Mouse (Mus musculus) megakaryocyte, adult 5-6 weeks (primary cell): ENCODE data around the gene Hist1h4b. TPM values are rescaled to one million over a fixed set of nuclear protein-coding genes. Genes with fewer than 3 reads are reported as not detected.
A peak's percentile ranks its signal among the peaks of the same experiment; 100 is the strongest.
"Not testable (repeated sequence)": the region's sequence is repeated elsewhere in the genome, so short reads cannot be mapped to it uniquely, and the experiment has no call there.

Experiments
- ATAC-seq: 2 replicates; pipeline ENCODE4 v1.8.0; 2016; ENCODE audit warnings: mild to moderate bottlenecking, inconsistent platforms; ENCODE audit not compliant: poor library complexity, severe bottlenecking
- total RNA-seq, 2 experiments: library from RNA; stranded (forward) in 1 of 2; stranded (reverse) in 1 of 2; fragments of 153-499, 151-499 nt in 1 of 2; fragments of 221-1000, 200-1000 nt in 1 of 2; gene quantifications; 2 replicates each; pipeline versions ENCODE4 v1.2.3 to v1.2.4; 2015 to 2017

Gene Hist1h4b
- total RNA-seq, 2 experiments from 2014 or later = 95.3 to 732 TPM

- no peak for ATAC-seq
Measured at GRCm38 (mm10) chr13:23755000-23755399, 1.8 kb upstream of the Hist1h4b start.

DNA sequence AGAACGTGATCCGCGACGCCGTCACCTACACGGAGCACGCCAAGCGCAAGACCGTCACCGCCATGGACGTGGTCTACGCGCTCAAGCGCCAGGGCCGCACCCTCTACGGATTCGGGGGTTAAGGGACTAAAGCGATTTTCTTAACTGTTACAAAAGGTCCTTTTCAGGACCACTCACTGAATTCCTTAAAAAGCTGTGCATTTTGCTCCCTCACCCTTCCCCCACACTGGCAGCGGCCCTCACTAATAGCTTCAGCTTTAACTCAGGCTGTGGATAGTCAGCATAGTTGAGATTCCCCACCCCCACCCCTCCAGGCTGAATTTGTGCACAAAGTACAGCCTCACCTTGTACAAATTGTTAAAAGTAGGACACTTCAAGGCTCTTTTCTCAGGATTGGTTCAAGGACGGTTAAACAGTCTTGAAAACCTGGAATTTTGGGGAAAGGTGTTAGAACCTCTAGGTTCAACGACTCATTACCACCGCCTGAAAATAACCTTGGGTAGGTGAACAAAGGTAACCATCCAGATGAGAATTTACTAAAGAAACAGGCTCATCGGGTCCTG is 479 bp downstream of the Hist1h4b start:
- peak; percentile 5; the same call in 1 of the 2 replicates for ATAC-seq

DNA sequence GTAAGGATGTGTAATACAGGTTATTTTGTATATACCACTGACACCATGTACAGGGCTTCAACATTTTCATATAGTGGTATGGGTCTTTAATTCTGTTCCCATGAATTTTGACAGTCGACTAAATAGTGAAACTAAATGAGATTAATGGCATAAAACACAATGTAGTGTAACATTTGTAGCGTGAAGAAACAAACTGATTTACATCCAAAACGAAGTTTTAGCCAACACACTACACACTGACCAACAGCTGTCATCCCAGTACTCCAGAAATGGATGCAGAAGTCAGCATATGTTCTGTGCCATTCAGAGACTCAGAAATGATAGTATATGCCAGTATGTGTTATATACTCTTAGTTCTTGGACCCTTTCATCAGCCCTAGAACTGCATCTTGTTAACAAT is 1.1 kb downstream of the Hist1h4b start:
- no peak for ATAC-seq

- no peak for ATAC-seq
Measured at GRCm38 (mm10) chr13:23759251-23759771, 2.5 kb downstream of the Hist1h4b start.

- no peak for ATAC-seq
Measured at GRCm38 (mm10) chr13:23759916-23760239, 3.1 kb downstream of the Hist1h4b start.

GRCm38 (mm10) chr13:23760240-23760971 is 3.6 kb downstream of the Hist1h4b start:
- ATAC-seq = no peak

- peak; percentile 49 for ATAC-seq
Measured at GRCm38 (mm10) chr13:23760972-23761864, 4.4 kb downstream of the Hist1h4b start, which contains the start of gene Hist1h4a. Gene Hist1h4a (minus strand): TSS chr13:23761230.

DNA sequence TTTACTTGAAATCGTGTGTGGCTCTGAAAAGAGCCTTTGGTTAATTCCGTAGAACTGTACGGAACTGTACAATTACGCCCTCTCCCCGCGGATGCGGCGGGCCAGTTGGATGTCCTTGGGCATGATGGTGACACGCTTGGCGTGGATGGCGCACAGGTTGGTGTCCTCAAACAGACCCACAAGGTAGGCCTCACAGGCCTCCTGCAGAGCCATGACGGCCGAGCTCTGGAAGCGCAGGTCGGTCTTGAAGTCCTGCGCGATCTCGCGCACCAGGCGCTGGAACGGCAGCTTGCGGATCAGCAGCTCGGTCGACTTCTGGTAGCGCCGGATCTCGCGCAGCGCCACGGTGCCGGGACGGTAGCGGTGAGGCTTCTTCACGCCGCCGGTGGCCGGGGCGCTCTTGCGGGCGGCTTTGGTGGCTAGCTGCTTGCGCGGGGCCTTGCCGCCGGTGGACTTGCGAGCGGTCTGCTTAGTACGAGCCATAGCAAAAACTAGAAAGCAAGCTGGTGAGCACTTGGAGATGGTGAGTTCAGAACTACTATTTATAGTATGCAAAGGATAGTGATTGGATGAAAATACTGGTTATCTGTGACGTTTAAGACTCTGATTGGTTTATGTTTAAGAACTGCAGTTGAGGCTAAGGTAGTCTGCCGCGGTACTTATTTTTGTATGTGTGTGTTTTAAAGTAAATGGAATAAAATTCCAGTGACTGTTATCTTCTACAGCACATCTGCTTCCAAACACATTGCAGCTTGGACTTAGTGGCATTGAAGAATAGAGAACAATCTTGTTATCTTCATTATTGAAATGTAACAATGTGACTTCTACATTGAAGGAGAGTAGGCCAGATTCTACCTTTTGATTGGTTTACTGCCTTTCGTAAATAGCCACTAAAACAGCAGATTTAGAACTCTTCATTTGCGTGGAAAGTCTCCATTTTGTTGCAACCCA is 5.3 kb downstream of the Hist1h4b start, which contains the start of gene Hist1h3a:
TSS of gene Hist1h3a (minus strand) at position 516 of the 951 bp plus-strand sequence.
- ATAC-seq = peak; percentile 52

DNA sequence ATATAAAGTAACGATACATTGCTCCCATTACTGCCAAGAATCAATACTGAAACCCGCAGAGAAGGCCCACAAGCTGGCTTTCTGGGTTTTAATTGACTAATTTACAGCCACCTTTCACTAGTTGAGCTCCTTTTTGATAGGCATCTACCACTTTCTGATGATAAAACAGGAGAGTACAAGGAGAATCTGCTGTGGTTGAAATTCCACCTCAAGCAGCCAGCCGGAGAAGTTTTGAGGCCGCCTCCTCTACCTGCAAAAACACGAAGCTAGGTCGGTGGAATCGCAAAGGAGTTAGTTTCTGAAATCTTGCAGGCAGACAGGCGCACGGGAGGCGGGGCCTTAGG is 6.4 kb downstream of the Hist1h4b start:
- no peak for ATAC-seq

GRCm38 (mm10) chr13:23763586-23764323 is 6.9 kb downstream of the Hist1h4b start, which contains the start of gene Hist1h1a:
Gene Hist1h1a (plus strand): TSS chr13:23763666.
- ATAC-seq = peak; percentile 59

DNA sequence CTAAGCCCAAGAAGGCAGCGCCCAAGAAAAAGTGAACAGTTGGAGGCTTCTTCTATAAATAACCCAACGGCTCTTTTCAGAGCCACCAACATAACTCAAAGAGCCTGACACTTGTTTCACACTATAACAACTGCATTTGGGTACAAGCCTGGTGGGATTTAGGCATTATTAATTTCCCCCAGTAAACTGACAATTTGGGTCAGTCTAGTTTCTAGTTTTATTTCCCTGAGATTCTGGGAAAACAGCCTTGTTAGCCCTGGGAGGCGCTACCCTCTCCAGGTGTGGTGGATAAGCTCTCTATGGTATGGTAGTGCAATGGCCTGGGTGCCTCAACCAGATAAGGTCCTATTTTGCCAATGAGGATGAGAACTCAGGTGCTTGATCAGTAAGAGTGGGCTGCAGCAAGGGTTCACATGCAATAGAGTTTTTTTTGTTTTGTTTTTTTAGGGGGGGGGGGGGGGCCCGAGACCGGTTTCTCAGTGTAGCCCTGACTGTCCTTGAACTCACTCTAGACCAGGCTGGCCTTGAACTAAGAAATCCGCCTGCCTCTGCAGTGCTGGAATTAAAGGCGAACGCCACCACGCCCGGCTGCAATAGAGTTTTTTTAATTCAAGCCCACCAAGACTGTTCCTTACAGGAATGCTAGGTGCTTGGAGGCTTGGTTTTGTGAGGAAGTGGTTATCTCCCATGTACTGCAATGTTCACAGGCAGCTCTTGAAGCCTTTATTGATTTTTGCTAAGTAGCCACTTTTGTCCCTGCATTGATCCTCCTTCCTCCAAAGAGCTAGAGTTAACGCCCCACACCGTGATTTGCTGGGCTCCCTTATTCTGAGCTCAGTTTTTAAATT is 7.7 kb downstream of the Hist1h4b start:
- no peak for ATAC-seq

DNA sequence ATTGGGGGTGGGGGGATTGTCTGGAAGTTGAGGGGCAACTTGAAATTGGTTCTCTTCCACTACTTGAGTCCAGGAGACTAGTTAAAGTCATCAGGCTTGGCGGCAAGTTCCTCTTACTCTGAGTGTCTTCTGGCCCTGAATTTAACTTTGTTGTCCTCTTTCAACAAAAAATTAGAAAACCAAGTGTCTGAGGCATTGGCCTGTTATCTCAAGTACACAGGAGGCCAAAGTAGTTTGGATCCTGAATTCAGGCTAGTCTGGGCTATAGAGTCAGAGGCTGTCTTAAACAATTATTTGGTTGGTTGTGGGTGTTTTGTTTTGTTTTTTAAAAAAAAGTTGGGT is 8.3 kb downstream of the Hist1h4b start:
- ATAC-seq = no peak

- no peak for ATAC-seq
Measured at GRCm38 (mm10) chr13:23766772-23767171, 10.0 kb downstream of the Hist1h4b start.

DNA sequence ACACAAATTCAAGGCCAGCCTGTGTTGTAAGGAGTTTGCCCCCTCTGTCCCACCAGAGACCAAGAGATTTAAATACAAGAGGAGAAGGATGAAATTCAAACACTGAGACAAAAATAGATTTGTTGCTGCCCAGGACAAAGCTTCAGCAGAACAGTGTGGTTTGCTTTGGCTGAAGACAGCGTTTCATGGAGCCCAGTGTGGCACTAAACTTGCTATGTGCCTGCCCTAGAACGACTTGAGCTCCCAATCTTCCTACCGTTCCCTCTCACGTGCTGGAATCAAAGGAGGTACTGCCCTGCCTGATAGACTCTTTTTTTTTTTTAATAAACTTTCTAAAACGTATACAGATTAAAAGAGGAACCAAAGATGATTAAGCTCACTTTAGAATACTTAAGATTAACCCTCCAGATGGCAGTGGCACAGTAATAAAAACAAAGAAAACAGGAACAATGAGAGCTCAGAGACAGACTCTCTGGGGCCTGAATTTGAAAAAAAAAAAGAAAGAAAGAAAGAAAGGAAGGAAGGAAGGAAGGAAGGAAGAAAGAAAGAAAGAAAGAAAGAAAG is 12.1 kb downstream of the Hist1h4b start:
- no peak; the same call in 1 of the 2 replicates for ATAC-seq

- not testable (repeated sequence) for ATAC-seq
Measured at GRCm38 (mm10) chr13:23769613-23770012, 12.8 kb downstream of the Hist1h4b start, which contains the start of gene Trim38. Gene Trim38 (plus strand): TSS chr13:23769913.

GRCm38 (mm10) chr13:23772561-23773313 is 15.9 kb downstream of the Hist1h4b start:
- ATAC-seq = 0 out of 2 replicates have a peak, but pooled peaks have one; percentile 38

- ATAC-seq = peak; percentile 71
Measured at GRCm38 (mm10) chr13:23778339-23778738, 21.5 kb downstream of the Hist1h4b start.
